Mouse (Mus musculus) naive thymus-derived CD4-positive, alpha-beta T cell, adult 2 months (primary cell): Measurements from ENCODE around the gene Acaa1b.

Experiments used
- DNase-seq: peaks from one replicate; pipeline ENCODE4 v3.0.0-alpha.2; 2011; ENCODE audit warnings: low read depth

Gene Acaa1b

GRCm38 (mm10) chr9:119156278-119157201 is at the start of gene Acaa1b:
TSS of gene Acaa1b (minus strand) at chr9:119157093.
- DNase-seq = peak; percentile 22

GRCm38 (mm10) chr9:119206666-119207065 is 49.8 kb upstream of the Acaa1b start:
- DNase-seq = no peak

- no peak for DNase-seq
These were observed 48.9 kb upstream of the Acaa1b start for GRCm38 (mm10) chr9:119205756-119206155.

GRCm38 (mm10) chr9:119203617-119204016 is 46.7 kb upstream of the Acaa1b start:
- no peak for DNase-seq

- DNase-seq = no peak
These were observed 44.8 kb upstream of the Acaa1b start for GRCm38 (mm10) chr9:119201653-119202052.

- DNase-seq = no peak
These were observed 42.4 kb upstream of the Acaa1b start for GRCm38 (mm10) chr9:119199151-119199861.

- DNase-seq = peak; percentile 46
These were observed 35.5 kb upstream of the Acaa1b start for GRCm38 (mm10) chr9:119192202-119192990.

GRCm38 (mm10) chr9:119181241-119181728 is 24.4 kb upstream of the Acaa1b start:
- no peak for DNase-seq

GRCm38 (mm10) chr9:119179292-119179691 is 22.4 kb upstream of the Acaa1b start:
- DNase-seq = no peak

- DNase-seq = no peak
These were observed 10.7 kb upstream of the Acaa1b start for GRCm38 (mm10) chr9:119167608-119168007.

- DNase-seq = no peak
These were observed 8.7 kb upstream of the Acaa1b start for GRCm38 (mm10) chr9:119165548-119165947.

GRCm38 (mm10) chr9:119164743-119165142 is 7.8 kb upstream of the Acaa1b start:
- DNase-seq = no peak

GRCm38 (mm10) chr9:119160689-119161088 is 3.8 kb upstream of the Acaa1b start:
- DNase-seq = no peak

- no peak for DNase-seq
These were observed 2.0 kb upstream of the Acaa1b start, which contains the start of gene Gm47289 for GRCm38 (mm10) chr9:119158861-119159260. TSS of gene Gm47289 (plus strand) at chr9:119159161.

- DNase-seq = no peak
These were observed 1.1 kb downstream of the Acaa1b start for GRCm38 (mm10) chr9:119155826-119156225.

- no peak for DNase-seq
These were observed 1.5 kb downstream of the Acaa1b start for GRCm38 (mm10) chr9:119155416-119155815.

GRCm38 (mm10) chr9:119151751-119152150 is 5.1 kb downstream of the Acaa1b start:
- no peak for DNase-seq

- DNase-seq = peak; percentile 6
These were observed 7.3 kb downstream of the Acaa1b start for GRCm38 (mm10) chr9:119149601-119150000.

- DNase-seq = no peak
These were observed 10.7 kb downstream of the Acaa1b start for GRCm38 (mm10) chr9:119146098-119146770.

- no peak for DNase-seq
These were observed 11.3 kb downstream of the Acaa1b start for GRCm38 (mm10) chr9:119145638-119146037.

GRCm38 (mm10) chr9:119145137-119145536 is 11.8 kb downstream of the Acaa1b start:
- DNase-seq = no peak
